Mouse (Mus musculus): ENCODE measurements around the gene Trim29.

- TF ChIP-seq CTCF (IDR thresholded peaks at IDR 0.05; ENCODE audit: low read depth, low read length) (no peak), GATA1 (IDR thresholded peaks at IDR 0.05; ENCODE audit: borderline replicate concordance, low read length) (no peak)
These were observed 16.8 kb downstream of the Trim29 start for GRCm38 (mm10) chr9:43327182-43328129.

Data from G1E (cell line).